Mouse (Mus musculus): ENCODE measurements around the gene Nek6. TPM values are rescaled to one million over a fixed set of nuclear protein-coding genes. Genes with fewer than 3 reads are reported as not detected.

Nek6 gene
- polyA plus RNA-seq, 2 experiments: 9.7 to 25.2 TPM

DNA sequence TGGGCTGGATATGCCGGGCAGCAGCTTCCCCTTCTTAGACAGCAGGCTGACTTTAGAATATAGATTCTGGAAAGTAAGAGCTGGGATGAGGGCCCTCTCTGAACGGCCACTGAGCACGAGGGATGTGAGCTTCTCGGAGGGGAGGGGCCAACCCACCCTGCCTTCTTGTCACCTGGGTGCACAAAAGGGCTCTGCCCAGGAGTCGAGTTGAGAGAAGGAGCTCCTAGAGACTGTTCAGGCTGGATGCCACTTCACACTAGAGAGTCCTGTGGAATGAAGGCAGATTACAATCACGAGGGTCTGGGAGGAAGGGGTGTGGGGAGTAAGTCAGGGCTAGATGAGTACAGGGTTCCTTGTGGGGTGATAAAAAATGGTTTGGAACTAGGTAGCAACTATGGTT is 5.6 kb downstream of the Nek6 start:
- no peak overlapping the region for H3K27ac ChIP-seq
- peaks cover 0 to 13% of the 10 kb centered on the region in 2 experiments; a peak in 2 of 4 replicates for H3K4me1 ChIP-seq (replicated peaks; ENCODE audit: control insufficient read depth in 2 of 2, insufficient read depth in 2 of 2, low read length in 1 of 2)
- WGBS (ENCODE audit: insufficient replicate concordance): 53% methylated on average over 6 of the region's 6 CpGs

DNA sequence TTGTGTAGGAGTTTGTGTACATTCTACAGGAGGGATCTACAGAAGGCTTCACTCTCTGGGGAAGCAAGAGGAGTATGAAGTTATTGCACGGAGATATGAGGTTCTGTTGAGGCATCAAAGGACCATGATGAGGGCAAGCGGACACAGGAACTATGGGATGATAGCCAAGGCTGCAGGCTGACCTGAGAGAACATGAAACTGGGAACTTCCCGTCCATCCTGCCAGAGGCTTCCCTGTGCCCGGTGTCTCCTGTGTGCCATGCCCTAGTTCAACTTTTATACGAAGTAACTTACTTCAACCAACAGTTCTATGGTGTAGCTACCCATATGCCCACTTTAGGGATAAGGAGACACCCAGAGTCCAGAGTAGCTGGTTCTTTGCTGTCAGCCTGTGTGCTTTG is 7.3 kb downstream of the Nek6 start:
- Histone ChIP-seq H3K9me3 (ENCODE audit: control insufficient read depth, low read length) (no peaks in the 10 kb centered on the region), H3K4me2 (ENCODE audit: low read depth) (no peak overlapping the region), H3K4me1 (replicated peaks; ENCODE audit: control insufficient read depth in 2 of 2, insufficient read depth in 2 of 2, low read length in 1 of 2) (peaks cover 0 to 16% of the 10 kb centered on the region in 2 experiments; a peak in 2 of 4 replicates), H3K36me3 (replicated peaks; ENCODE audit: control insufficient read depth, insufficient read depth, low read depth) (no peaks in the 10 kb centered on the region), H3K27me3 (ENCODE audit: control insufficient read depth, insufficient read depth, low read length) (no peaks in the 10 kb centered on the region), H3K27ac (no peak overlapping the region), H3K4me3 (ENCODE audit: insufficient read depth in 1 of 2, low read depth in 2 of 2, low read length in 2 of 2) (no peak overlapping the region), H3K9ac (replicated peaks) (no peak overlapping the region)
- no peak for ATAC-seq (ENCODE audit: insufficient read depth)
- 73% methylated on average over 5 of the region's 5 CpGs for WGBS (ENCODE audit: insufficient replicate concordance)
- no peak for TF ChIP-seq EP300 (IDR thresholded peaks at IDR 0.05; ENCODE audit: low read depth)
- TF ChIP-seq CTCF (IDR thresholded peaks at IDR 0.05; ENCODE audit: low read depth): no peak
- no peak for DNase-seq (ENCODE audit: low read depth in 3 of 3, low spot score in 3 of 3)

More for the DNA sequence above, 5.6 kb downstream of the Nek6 start:
- H3K4me3 ChIP-seq (ENCODE audit: insufficient read depth in 1 of 2, low read depth in 2 of 2, low read length in 2 of 2): no peak overlapping the region
- no peak overlapping the region for H3K9ac ChIP-seq (replicated peaks)
- no peaks in the 10 kb centered on the region for H3K36me3 ChIP-seq (replicated peaks; ENCODE audit: control insufficient read depth, insufficient read depth, low read depth)
- H3K4me2 ChIP-seq (ENCODE audit: low read depth): no peak overlapping the region
- H3K27me3 ChIP-seq (ENCODE audit: control insufficient read depth, insufficient read depth, low read length): peaks cover 8% of the 10 kb centered on the region
- no peak for DNase-seq (ENCODE audit: low read depth in 3 of 3, low spot score in 3 of 3)
- H3K9me3 ChIP-seq (ENCODE audit: control insufficient read depth, low read length): no peaks in the 10 kb centered on the region
- TF ChIP-seq EP300 (IDR thresholded peaks at IDR 0.05; ENCODE audit: low read depth) (no peak), CTCF (IDR thresholded peaks at IDR 0.05; ENCODE audit: low read depth) (no peak)
- no peak for ATAC-seq (ENCODE audit: insufficient read depth)

DNA sequence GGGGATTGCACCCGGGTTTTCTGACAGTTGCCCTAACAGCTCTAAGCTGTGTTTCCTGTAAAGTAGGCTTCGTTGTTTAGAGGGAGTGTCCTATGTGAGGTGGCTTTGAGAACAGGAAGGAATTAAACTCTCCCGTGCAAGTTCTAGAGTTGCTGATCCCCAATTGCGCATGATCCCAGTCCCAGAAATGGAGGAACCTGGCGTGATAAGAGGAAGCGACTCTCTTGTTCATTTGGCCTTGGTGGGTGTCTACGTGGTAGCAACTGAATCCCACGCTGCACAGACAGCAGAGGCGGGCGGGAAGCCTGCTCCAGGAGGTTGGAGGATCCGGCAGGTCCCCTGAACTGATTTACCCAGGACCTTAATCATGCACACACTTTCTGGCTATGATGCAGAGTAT is 8.5 kb downstream of the Nek6 start:
- ATAC-seq (ENCODE audit: insufficient read depth) (no peak), DNase-seq (ENCODE audit: low read depth in 3 of 3, low spot score in 3 of 3) (no peak)
- no peaks in the 10 kb centered on the region for H3K9me3 ChIP-seq (ENCODE audit: control insufficient read depth, low read length)
- H3K4me1 ChIP-seq (replicated peaks; ENCODE audit: control insufficient read depth in 2 of 2, insufficient read depth in 2 of 2, low read length in 1 of 2): peaks cover 5 to 17% of the 10 kb centered on the region in 2 experiments
- H3K4me2 ChIP-seq (ENCODE audit: low read depth): no peak overlapping the region
- H3K4me3 ChIP-seq (ENCODE audit: insufficient read depth in 1 of 2, low read depth in 2 of 2, low read length in 2 of 2): no peak overlapping the region
- no peak for TF ChIP-seq EP300 (IDR thresholded peaks at IDR 0.05; ENCODE audit: low read depth)
- TF ChIP-seq CTCF (IDR thresholded peaks at IDR 0.05; ENCODE audit: low read depth): no peak
- no peak overlapping the region for H3K27ac ChIP-seq
- WGBS (ENCODE audit: insufficient replicate concordance): 54% methylated on average over 11 of the region's 11 CpGs
- H3K27me3 ChIP-seq (ENCODE audit: control insufficient read depth, insufficient read depth, low read length): no peaks in the 10 kb centered on the region
- H3K9ac ChIP-seq (replicated peaks): no peak overlapping the region
- no peaks in the 10 kb centered on the region for H3K36me3 ChIP-seq (replicated peaks; ENCODE audit: control insufficient read depth, insufficient read depth, low read depth)

DNA sequence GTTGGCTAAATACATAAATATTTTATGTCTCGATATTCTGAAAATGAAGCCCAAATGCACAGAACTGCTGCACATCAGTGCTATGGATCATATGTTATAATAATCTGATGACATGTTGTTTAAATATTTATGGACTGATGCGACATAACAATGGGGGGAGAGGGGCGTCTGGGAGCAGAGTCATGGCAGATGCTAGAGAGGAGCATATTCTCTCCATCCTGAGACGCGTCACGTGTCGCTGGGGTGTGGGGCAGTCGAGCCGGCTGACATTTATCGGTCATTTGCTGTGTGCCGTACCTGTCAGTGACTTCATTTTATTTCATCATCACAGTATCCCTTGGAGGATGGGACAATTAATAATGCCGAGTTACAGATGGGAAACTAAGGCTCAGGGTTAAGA is 10.2 kb downstream of the Nek6 start:
- Histone ChIP-seq H3K9ac (replicated peaks) (no peak overlapping the region), H3K4me3 (ENCODE audit: insufficient read depth in 1 of 2, low read depth in 2 of 2, low read length in 2 of 2) (no peak overlapping the region), H3K9me3 (ENCODE audit: control insufficient read depth, low read length) (no peaks in the 10 kb centered on the region), H3K4me1 (replicated peaks; ENCODE audit: control insufficient read depth in 2 of 2, insufficient read depth in 2 of 2, low read length in 1 of 2) (peaks cover 5 to 15% of the 10 kb centered on the region in 2 experiments), H3K27me3 (ENCODE audit: control insufficient read depth, insufficient read depth, low read length) (no peaks in the 10 kb centered on the region), H3K36me3 (replicated peaks; ENCODE audit: control insufficient read depth, insufficient read depth, low read depth) (no peaks in the 10 kb centered on the region), H3K27ac (no peak overlapping the region), H3K4me2 (ENCODE audit: low read depth) (no peak overlapping the region)
- 81% methylated on average over 12 of the region's 12 CpGs for WGBS (ENCODE audit: insufficient replicate concordance)
- ATAC-seq (ENCODE audit: insufficient read depth) (no peak), DNase-seq (ENCODE audit: low read depth in 3 of 3, low spot score in 3 of 3) (no peak)
- TF ChIP-seq CTCF (IDR thresholded peaks at IDR 0.05; ENCODE audit: low read depth) (no peak), EP300 (IDR thresholded peaks at IDR 0.05; ENCODE audit: low read depth) (no peak)

DNA sequence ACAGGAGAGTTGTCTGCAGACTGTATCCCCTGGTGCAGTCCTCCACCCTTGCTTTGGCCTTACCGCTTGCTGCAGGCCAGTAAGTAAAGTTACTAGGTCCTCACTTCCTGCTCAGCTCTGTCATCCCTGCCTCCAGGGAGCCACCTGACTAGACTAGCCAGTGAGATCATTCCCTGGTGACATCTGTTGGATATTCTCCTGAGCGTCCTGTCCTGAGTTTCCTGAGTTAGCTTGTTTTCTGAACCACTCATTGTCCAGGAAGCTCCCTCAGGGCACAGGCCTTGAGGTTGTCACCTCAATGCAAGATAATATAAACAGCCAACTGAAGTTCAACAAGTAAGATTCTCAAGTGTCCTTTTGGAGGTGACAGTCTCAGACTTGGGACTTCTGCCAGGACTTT is 10.9 kb downstream of the Nek6 start:
- H3K4me2 ChIP-seq (ENCODE audit: low read depth): no peak overlapping the region
- H3K27ac ChIP-seq: no peak overlapping the region
- 56% methylated on average over 2 of the region's 2 CpGs for WGBS (ENCODE audit: insufficient replicate concordance)
- TF ChIP-seq CTCF (IDR thresholded peaks at IDR 0.05; ENCODE audit: low read depth) (no peak), EP300 (IDR thresholded peaks at IDR 0.05; ENCODE audit: low read depth) (no peak)
- no peaks in the 10 kb centered on the region for H3K9me3 ChIP-seq (ENCODE audit: control insufficient read depth, low read length)
- H3K9ac ChIP-seq (replicated peaks): no peak overlapping the region
- H3K36me3 ChIP-seq (replicated peaks; ENCODE audit: control insufficient read depth, insufficient read depth, low read depth): no peaks in the 10 kb centered on the region
- no peak overlapping the region for H3K4me3 ChIP-seq (ENCODE audit: insufficient read depth in 1 of 2, low read depth in 2 of 2, low read length in 2 of 2)
- H3K27me3 ChIP-seq (ENCODE audit: control insufficient read depth, insufficient read depth, low read length): no peaks in the 10 kb centered on the region
- DNase-seq (ENCODE audit: low read depth in 3 of 3, low spot score in 3 of 3) (no peak), ATAC-seq (ENCODE audit: insufficient read depth) (no peak; the same call in 1 of the 2 replicates)
- peaks cover 5 to 15% of the 10 kb centered on the region in 2 experiments for H3K4me1 ChIP-seq (replicated peaks; ENCODE audit: control insufficient read depth in 2 of 2, insufficient read depth in 2 of 2, low read length in 1 of 2)

Data from liver, embryonic 14.5 days (tissue).